Mouse (Mus musculus) neural tube, embryonic 15.5 days (tissue): ENCODE data around the gene Phf14. TPM values are rescaled to one million over a fixed set of nuclear protein-coding genes. Genes with fewer than 3 reads are reported as not detected.

Source experiments
- ATAC-seq: fragments of 200-750 bp; cut with Nextera tagmentation; 2 replicates; pipeline ENCODE4 v1.8.0; 2017; ENCODE audit warnings: mild to moderate bottlenecking, moderate TSS enrichment, moderate library complexity; ENCODE audit not compliant: low FRiP score
- H3K27ac ChIP-seq: fragments of 300-500 bp; sonication (generic); replicated peaks from 2 replicates; pipeline ENCODE4 v1.5.1; 2015; ENCODE audit warnings: mild to moderate bottlenecking, inconsistent platforms
- H3K27me3 ChIP-seq: fragments of 300-500 bp; sonication (generic); replicated peaks from 2 replicates; pipeline ENCODE4 v1.6.1; 2015; ENCODE audit warnings: inconsistent platforms
- H3K36me3 ChIP-seq: fragments of 300-500 bp; sonication (generic); 2 replicates; pipeline ENCODE4 v1.6.1; 2015; ENCODE audit warnings: inconsistent platforms
- H3K4me1 ChIP-seq: fragments of 300-500 bp; sonication (generic); 2 replicates; pipeline ENCODE4 v1.6.1; 2015; ENCODE audit warnings: inconsistent platforms
- H3K4me2 ChIP-seq: fragments of 300-500 bp; sonication (generic); 2 replicates; pipeline ENCODE4 v1.6.1; 2015; ENCODE audit warnings: inconsistent platforms, mild to moderate bottlenecking, moderate library complexity
- H3K4me3 ChIP-seq: fragments of 300-500 bp; sonication (generic); replicated peaks from 2 replicates; pipeline ENCODE4 v1.5.1; 2015; ENCODE audit warnings: mild to moderate bottlenecking, inconsistent platforms
- H3K9ac ChIP-seq: fragments of 300-500 bp; sonication (generic); replicated peaks from 2 replicates; pipeline ENCODE4 v1.6.1; 2015; ENCODE audit warnings: mild to moderate bottlenecking, inconsistent platforms
- H3K9me3 ChIP-seq: fragments of 300-500 bp; sonication (generic); replicated peaks from 2 replicates; pipeline ENCODE4 v1.6.1; 2016; ENCODE audit warnings: inconsistent platforms
- WGBS: fragments of 180-500 bp; shearing (Covaris S2); methylation state at CpG from one replicate; pipeline ENCODE4 v1.1.7; 2015; ENCODE audit warnings: mixed read lengths; 5-methylcytosine and 5-hydroxymethylcytosine counted together
- polyA plus RNA-seq: library from polyadenylated mRNA; unstranded; fragments of >200 nt; fragmentation: Nextera tagmentation; extraction: Ambion mirVana; gene quantifications from 2 replicates; pipeline ENCODE4 v1.2.1, GENCODE M21; 2015

Gene Phf14
- polyA plus RNA-seq, 1 experiment from 2014 or later, result 84.1 TPM

- Histone ChIP-seq H3K9me3 (no peaks in the 10 kb centered on the region), H3K4me1 (no peaks in the 10 kb centered on the region), H3K4me3 (no peak overlapping the region), H3K36me3 (peaks cover 14% of the 10 kb centered on the region; the same call in 1 of the 2 replicates), H3K4me2 (no peak overlapping the region), H3K27me3 (no peaks in the 10 kb centered on the region), H3K27ac (no peak overlapping the region), H3K9ac (no peak overlapping the region)
- ATAC-seq, result no peak
- WGBS, result 90% methylated on average over 4 of the region's 4 CpGs
Observed at GRCm38 (mm10) chr6:12021480-12021879, 113.9 kb downstream of the Phf14 start.

- Histone ChIP-seq H3K4me1 (no peaks in the 10 kb centered on the region), H3K9me3 (no peaks in the 10 kb centered on the region), H3K27ac (no peak overlapping the region), H3K36me3 (peaks cover 16% of the 10 kb centered on the region; the same call in 1 of the 2 replicates), H3K4me3 (no peak overlapping the region), H3K4me2 (no peak overlapping the region), H3K27me3 (no peaks in the 10 kb centered on the region), H3K9ac (no peak overlapping the region)
- 100% methylated on average over 2 of the region's 2 CpGs for WGBS
- ATAC-seq, result no peak
Observed at GRCm38 (mm10) chr6:12023395-12023794, 115.8 kb downstream of the Phf14 start.

- H3K4me2 ChIP-seq, result no peak overlapping the region
- no peaks in the 10 kb centered on the region for H3K9me3 ChIP-seq
- no peak overlapping the region for H3K4me3 ChIP-seq
- no peak overlapping the region for H3K27ac ChIP-seq
- no peak overlapping the region for H3K9ac ChIP-seq
- no peaks in the 10 kb centered on the region for H3K27me3 ChIP-seq
- 74% methylated on average over 2 of the region's 2 CpGs for WGBS
- peaks cover 6% of the 10 kb centered on the region; the same call in 1 of the 2 replicates for H3K36me3 ChIP-seq
- no peaks in the 10 kb centered on the region for H3K4me1 ChIP-seq
- ATAC-seq, result no peak
Observed at GRCm38 (mm10) chr6:12026804-12027537, 119.4 kb downstream of the Phf14 start.

- 44% methylated on average over 4 of the region's 4 CpGs for WGBS
- peak overlapping the region; percentile 43 for H3K27ac ChIP-seq
Observed at GRCm38 (mm10) chr6:12034561-12034960, 127.0 kb downstream of the Phf14 start.

GRCm38 (mm10) chr6:12038268-12038667 lies 130.7 kb downstream of the Phf14 start:
- 83% methylated on average over 7 of the region's 7 CpGs for WGBS
- ATAC-seq, result no peak
- H3K4me1 ChIP-seq, result 0 out of 2 replicates have a peak, but pooled peaks cover 3% of the 10 kb centered on the region
- no peaks in the 10 kb centered on the region for H3K27me3 ChIP-seq
- H3K4me2 ChIP-seq, result no peak overlapping the region
- H3K27ac ChIP-seq, result no peak overlapping the region
- no peaks in the 10 kb centered on the region for H3K9me3 ChIP-seq
- H3K9ac ChIP-seq, result no peak overlapping the region
- no peaks in the 10 kb centered on the region for H3K36me3 ChIP-seq
- no peak overlapping the region for H3K4me3 ChIP-seq

More at GRCm38 (mm10) chr6:12034561-12034960, 127.0 kb downstream of the Phf14 start:
- Histone ChIP-seq H3K36me3 (no peaks in the 10 kb centered on the region; the same call in 1 of the 2 replicates), H3K9ac (no peak overlapping the region), H3K4me1 (no peaks in the 10 kb centered on the region), H3K4me2 (no peak overlapping the region), H3K4me3 (no peak overlapping the region), H3K9me3 (no peaks in the 10 kb centered on the region), H3K27me3 (no peaks in the 10 kb centered on the region)
- no peak for ATAC-seq

GRCm38 (mm10) chr6:12052884-12053283 lies 145.3 kb downstream of the Phf14 start:
- H3K27me3 ChIP-seq, result no peaks in the 10 kb centered on the region
- no peak for ATAC-seq
- no peaks in the 10 kb centered on the region for H3K9me3 ChIP-seq
- no peaks in the 10 kb centered on the region for H3K4me1 ChIP-seq
- H3K36me3 ChIP-seq, result peaks cover 4% of the 10 kb centered on the region; the same call in 1 of the 2 replicates
- H3K27ac ChIP-seq, result no peak overlapping the region
- no peak overlapping the region for H3K4me2 ChIP-seq
- 57% methylated on average over 2 of the region's 2 CpGs for WGBS
- no peak overlapping the region; the same call in 1 of the 2 replicates for H3K9ac ChIP-seq
- H3K4me3 ChIP-seq, result no peak overlapping the region

- Histone ChIP-seq H3K4me1 (no peaks in the 10 kb centered on the region), H3K36me3 (no peaks in the 10 kb centered on the region), H3K9ac (no peak overlapping the region), H3K9me3 (no peaks in the 10 kb centered on the region), H3K27me3 (no peaks in the 10 kb centered on the region), H3K4me3 (no peak overlapping the region), H3K4me2 (no peak overlapping the region), H3K27ac (no peak overlapping the region)
- 35% methylated on average over 3 of the region's 3 CpGs for WGBS
- no peak for ATAC-seq
Observed at GRCm38 (mm10) chr6:12054149-12054548, 146.5 kb downstream of the Phf14 start.

- H3K4me1 ChIP-seq, result no peaks in the 10 kb centered on the region
- H3K36me3 ChIP-seq, result no peaks in the 10 kb centered on the region
- no peak overlapping the region for H3K27ac ChIP-seq
- H3K4me2 ChIP-seq, result no peak overlapping the region
- H3K4me3 ChIP-seq, result no peak overlapping the region
- H3K9me3 ChIP-seq, result no peaks in the 10 kb centered on the region
- H3K9ac ChIP-seq, result no peak overlapping the region
- ATAC-seq, result no peak
- H3K27me3 ChIP-seq, result no peaks in the 10 kb centered on the region
- WGBS, result 41% methylated on average over 5 of the region's 5 CpGs
Observed at GRCm38 (mm10) chr6:12058717-12059116, 151.1 kb downstream of the Phf14 start.

GRCm38 (mm10) chr6:12059971-12060370 lies 152.4 kb downstream of the Phf14 start:
- no peak for ATAC-seq
- Histone ChIP-seq H3K4me1 (no peaks in the 10 kb centered on the region), H3K9ac (no peak overlapping the region), H3K4me3 (no peak overlapping the region), H3K4me2 (no peak overlapping the region), H3K27me3 (no peaks in the 10 kb centered on the region), H3K27ac (no peak overlapping the region), H3K36me3 (no peaks in the 10 kb centered on the region), H3K9me3 (no peaks in the 10 kb centered on the region)
- 89% methylated on average over 7 of the region's 7 CpGs for WGBS

- H3K4me3 ChIP-seq, result no peak overlapping the region
- ATAC-seq, result no peak
- no peaks in the 10 kb centered on the region for H3K36me3 ChIP-seq
- no peaks in the 10 kb centered on the region for H3K27me3 ChIP-seq
- no peak overlapping the region for H3K4me2 ChIP-seq
- H3K9ac ChIP-seq, result no peak overlapping the region
- whole genome bisulfite sequencing, result 91% methylated on average over 9 of the region's 9 CpGs
- H3K4me1 ChIP-seq, result no peaks in the 10 kb centered on the region
- H3K9me3 ChIP-seq, result no peaks in the 10 kb centered on the region
- no peak overlapping the region for H3K27ac ChIP-seq
Observed at GRCm38 (mm10) chr6:12060452-12061140, 153.0 kb downstream of the Phf14 start.

- ATAC-seq, result no peak
- no peak overlapping the region for H3K4me2 ChIP-seq
- 46% methylated on average over 4 of the region's 4 CpGs for WGBS
- no peaks in the 10 kb centered on the region for H3K9me3 ChIP-seq
- no peak overlapping the region for H3K4me3 ChIP-seq
- no peaks in the 10 kb centered on the region for H3K27me3 ChIP-seq
- no peaks in the 10 kb centered on the region for H3K36me3 ChIP-seq
- H3K9ac ChIP-seq, result no peak overlapping the region
- no peaks in the 10 kb centered on the region for H3K4me1 ChIP-seq
- H3K27ac ChIP-seq, result no peak overlapping the region
Observed at GRCm38 (mm10) chr6:12067956-12068355, 160.3 kb downstream of the Phf14 start.

- no peak overlapping the region for H3K4me2 ChIP-seq
- no peaks in the 10 kb centered on the region for H3K36me3 ChIP-seq
- H3K27ac ChIP-seq, result no peak overlapping the region
- H3K9ac ChIP-seq, result no peak overlapping the region
- WGBS, result 91% methylated on average over 2 of the region's 2 CpGs
- no peaks in the 10 kb centered on the region for H3K4me1 ChIP-seq
- no peaks in the 10 kb centered on the region for H3K27me3 ChIP-seq
- ATAC-seq, result no peak
- no peaks in the 10 kb centered on the region for H3K9me3 ChIP-seq
- no peak overlapping the region for H3K4me3 ChIP-seq
Observed at GRCm38 (mm10) chr6:12069357-12069756, 161.7 kb downstream of the Phf14 start.
